Mouse (Mus musculus): Measurements from ENCODE around the gene Plcl1.

- TF ChIP-seq CTCF (IDR thresholded peaks at IDR 0.05; ENCODE audit: low read depth): no peak
- TF ChIP-seq EP300 (IDR thresholded peaks at IDR 0.05; ENCODE audit: low read depth): no peak
Measured at GRCm38 (mm10) chr1:55572202-55572601, 166.5 kb downstream of the Plcl1 start.

All from liver, postnatal 0 days (tissue).